In genomic region chr10:108436365-108436764, GRCm38 (mm10) we compare ENCODE assay signal across 16 mouse cellular contexts.
A peak's percentile ranks its signal among the peaks of the same experiment; 100 is the strongest.
DNase-seq lines count a peak whose midpoint lies in the region; ATAC-seq and TF ChIP-seq lines count a peak whose summit lies in the region.
"Had no signal": no experiment of that assay in that cellular context is flagged by ENCODE, and none has a peak within 500 bp of the region (broad histone marks: within the 10 kb centered on the region; RNA-seq: fewer than 3 reads in every experiment).

No protein-coding gene starts in this region.

- no peak overlapping the region for H3K9ac ChIP-seq in liver, embryonic 12.5 days
- H3K9ac ChIP-seq: embryonic facial prominence, embryonic 12.5 days; forebrain, embryonic 13.5 days; liver, embryonic 15.5 days had no signal

- CTCF ChIA-PET in Patski (lab: Charles Lee): interaction anchor here (1.0 to 4.8 kb wide), 9 partner anchors 10 to 578 kb away, joined by 3 to 39 read pairs (median 5); no protein-coding TSS in a partner anchor

- H3K27me3 ChIP-seq in Patski: no peaks in the 10 kb centered on the region
- 0 out of 2 replicates have a peak, but pooled peaks cover 3% of the 10 kb centered on the region for H3K27me3 ChIP-seq in liver, embryonic 12.5 days (replicated peaks)
- H3K27me3 ChIP-seq: embryonic facial prominence, embryonic 12.5 days; forebrain, embryonic 13.5 days; liver, embryonic 15.5 days had no signal

- 49% methylated on average over 8 of the region's 8 CpGs for WGBS in liver, embryonic 12.5 days (ENCODE audit: insufficient replicate concordance)

- peak; percentile 70 for ATAC-seq in Patski
- ATAC-seq in liver, embryonic 12.5 days: no peak
- ATAC-seq: forebrain, embryonic 13.5 days had no signal

- no peak overlapping the region for H3K4me2 ChIP-seq in liver, embryonic 12.5 days
- H3K4me2 ChIP-seq: embryonic facial prominence, embryonic 12.5 days; forebrain, embryonic 13.5 days; liver, embryonic 15.5 days had no signal

- POLR2A ChIA-PET in Patski (lab: Charles Lee): interaction anchor here (0.6 to 1.3 kb wide), 3 partner anchors 9 to 393 kb away, joined by 4 to 7 read pairs (median 5); no protein-coding TSS in a partner anchor

- no peak overlapping the region for H3K4me3 ChIP-seq in liver, embryonic 12.5 days
- H3K4me3 ChIP-seq: embryonic facial prominence, embryonic 12.5 days; forebrain, embryonic 13.5 days; liver, embryonic 15.5 days; myocyte had no signal

- no peak overlapping the region for H3K27ac ChIP-seq in liver, embryonic 12.5 days
- H3K27ac ChIP-seq: embryonic facial prominence, embryonic 12.5 days; forebrain, embryonic 13.5 days; liver, embryonic 15.5 days had no signal

- peak; percentile 76 for DNase-seq in heart, adult 11 months
- DNase-seq in heart, adult 18-20 months: no peak
- DNase-seq in Patski (ENCODE audit: low read depth, low spot score): no peak
- DNase-seq in kidney, adult 18-20 months: peak; percentile 68
- peak; percentile 71 to 89 for DNase-seq in kidney, postnatal 36 days
- no peak for DNase-seq in cerebellum, adult 9-10 months
- DNase-seq in right cerebral cortex, postnatal 10 days (ENCODE audit: low spot score in 2 of 2): no peak
- DNase-seq: cerebellum, adult 8-10 months; gastrocnemius, postnatal 14 days; heart, postnatal 14 days; left cerebral cortex, postnatal 4 days had no signal

- H3K9me3 ChIP-seq in liver, embryonic 12.5 days (replicated peaks): no peaks in the 10 kb centered on the region
- H3K9me3 ChIP-seq: embryonic facial prominence, embryonic 12.5 days; forebrain, embryonic 13.5 days; liver, embryonic 15.5 days had no signal

- H3K36me3 ChIP-seq in liver, embryonic 12.5 days: no peaks in the 10 kb centered on the region
- H3K36me3 ChIP-seq: embryonic facial prominence, embryonic 12.5 days; liver, embryonic 15.5 days had no signal

- TF ChIP-seq CTCF in Patski (IDR thresholded peaks at IDR 0.05): no peak

- H3K4me1 ChIP-seq in liver, embryonic 12.5 days: peaks cover 9% of the 10 kb centered on the region

- in situ Hi-C loops in Patski (cut with MboI; ENCODE audit: low pct_unique_long_range_greater_than_20kb): loop anchor here (5.0 to 10.0 kb wide), 2 partner anchors 102 to 129 kb away; partner anchors contain the start of gene Pawr

Comparison
In these comparisons a context has a peak if more than half of its experiments do, and no peak if none do; other contexts are left out.
1. DNase-seq: peak in heart, adult 11 months (single experiment), kidney, adult 18-20 months (single experiment) and kidney, postnatal 36 days (2 of 2); none in heart, adult 18-20 months (0 of 2), Patski (single experiment), cerebellum, adult 9-10 months (single experiment) and right cerebral cortex, postnatal 10 days (0 of 2).